Mouse (Mus musculus): ENCODE data around the gene Gm37240. TPM values are rescaled to one million over a fixed set of nuclear protein-coding genes. Genes with fewer than 3 reads are reported as not detected.

The Gm37240 gene
- polyA plus RNA-seq, 1 experiment from 2014 or later = 0.93 TPM

DNA sequence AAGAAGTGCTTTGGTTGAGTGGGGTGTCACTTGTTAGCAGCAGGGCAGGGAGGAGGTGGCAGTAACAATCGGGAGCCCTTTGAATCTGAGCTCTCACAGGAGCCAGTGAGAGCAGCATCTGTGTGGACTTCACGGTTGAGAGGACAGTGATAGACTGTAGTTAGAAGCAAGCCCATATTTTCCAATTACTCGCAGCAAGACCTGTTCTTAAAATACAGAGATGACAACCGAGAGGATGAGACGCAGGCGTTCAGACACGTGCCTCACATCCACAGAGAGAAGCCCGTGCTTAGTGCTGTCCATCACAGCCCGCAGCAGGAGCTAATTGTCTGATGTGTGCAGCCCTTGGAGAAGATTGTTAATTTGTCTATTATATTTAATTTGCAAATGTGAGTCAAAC, 465.9 kb downstream of the Gm37240 start:
- no peaks in the 10 kb centered on the region for H3K27me3 ChIP-seq (replicated peaks; ENCODE audit: control insufficient read depth, insufficient read depth, low read length)
- H3K9me3 ChIP-seq (ENCODE audit: control insufficient read depth, low read length) = no peaks in the 10 kb centered on the region
- no peak overlapping the region for H3K27ac ChIP-seq (ENCODE audit: low read depth, low read length)
- 78% methylated on average over 9 of the region's 9 CpGs for WGBS
- no peak overlapping the region for H3K9ac ChIP-seq (ENCODE audit: low read depth, low read length)
- H3K4me2 ChIP-seq (ENCODE audit: low read length) = no peak overlapping the region
- H3K4me3 ChIP-seq (ENCODE audit: low read length) = no peak overlapping the region
- no peaks in the 10 kb centered on the region for H3K36me3 ChIP-seq (ENCODE audit: control insufficient read depth, insufficient read depth, low read length)
- ATAC-seq = no peak; the same call in 1 of the 2 replicates
- no peaks in the 10 kb centered on the region for H3K4me1 ChIP-seq (ENCODE audit: control insufficient read depth, insufficient read depth, low read depth, low read length)

DNA sequence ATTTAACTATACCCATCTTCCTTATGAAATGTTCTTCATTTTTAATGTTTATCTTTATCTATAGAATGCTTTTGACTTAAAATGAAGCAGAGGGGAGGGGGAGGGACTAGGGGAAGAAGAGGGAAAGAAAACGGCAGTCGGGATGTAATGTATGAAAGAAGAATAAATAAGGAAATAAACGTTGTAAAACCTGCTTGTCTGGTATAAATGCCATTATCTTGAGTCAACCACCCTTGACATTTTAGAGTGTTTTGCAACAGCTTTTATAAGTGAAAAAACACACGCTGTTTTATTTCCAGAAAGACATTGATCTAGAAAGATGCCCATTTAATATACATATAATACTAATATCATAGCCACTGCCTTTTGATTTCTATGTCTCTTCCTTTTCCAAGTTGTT, 469.7 kb downstream of the Gm37240 start:
- H3K4me1 ChIP-seq (ENCODE audit: control insufficient read depth, insufficient read depth, low read depth, low read length) = no peaks in the 10 kb centered on the region
- no peaks in the 10 kb centered on the region for H3K9me3 ChIP-seq (ENCODE audit: control insufficient read depth, low read length)
- H3K4me2 ChIP-seq (ENCODE audit: low read length) = no peak overlapping the region
- H3K27ac ChIP-seq (ENCODE audit: low read depth, low read length) = no peak overlapping the region
- no peak overlapping the region for H3K4me3 ChIP-seq (ENCODE audit: low read length)
- H3K36me3 ChIP-seq (ENCODE audit: control insufficient read depth, insufficient read depth, low read length) = no peaks in the 10 kb centered on the region
- 86% methylated on average over 4 of the region's 4 CpGs for WGBS
- H3K27me3 ChIP-seq (replicated peaks; ENCODE audit: control insufficient read depth, insufficient read depth, low read length) = no peaks in the 10 kb centered on the region
- ATAC-seq = no peak
- H3K9ac ChIP-seq (ENCODE audit: low read depth, low read length) = no peak overlapping the region

GRCm38 (mm10) chr3:85398841-85399240, 488.5 kb downstream of the Gm37240 start:
- no peaks in the 10 kb centered on the region for H3K27me3 ChIP-seq (replicated peaks; ENCODE audit: control insufficient read depth, insufficient read depth, low read length)
- H3K36me3 ChIP-seq (ENCODE audit: control insufficient read depth, insufficient read depth, low read length) = no peaks in the 10 kb centered on the region
- no peak overlapping the region for H3K9ac ChIP-seq (ENCODE audit: low read depth, low read length)
- no peaks in the 10 kb centered on the region for H3K4me1 ChIP-seq (ENCODE audit: control insufficient read depth, insufficient read depth, low read depth, low read length)
- no peak overlapping the region for H3K27ac ChIP-seq (ENCODE audit: low read depth, low read length)
- H3K9me3 ChIP-seq (ENCODE audit: control insufficient read depth, low read length) = no peaks in the 10 kb centered on the region; the same call in 1 of the 2 replicates
- H3K4me3 ChIP-seq (ENCODE audit: low read length) = no peak overlapping the region
- no peak for ATAC-seq
- no peak overlapping the region for H3K4me2 ChIP-seq (ENCODE audit: low read length)

GRCm38 (mm10) chr3:85398483-85398835, 488.9 kb downstream of the Gm37240 start:
- Histone ChIP-seq H3K36me3 (ENCODE audit: control insufficient read depth, insufficient read depth, low read length) (no peaks in the 10 kb centered on the region), H3K4me3 (ENCODE audit: low read length) (no peak overlapping the region), H3K9me3 (ENCODE audit: control insufficient read depth, low read length) (no peaks in the 10 kb centered on the region; the same call in 1 of the 2 replicates), H3K27me3 (replicated peaks; ENCODE audit: control insufficient read depth, insufficient read depth, low read length) (no peaks in the 10 kb centered on the region), H3K4me2 (ENCODE audit: low read length) (no peak overlapping the region), H3K9ac (ENCODE audit: low read depth, low read length) (no peak overlapping the region), H3K27ac (ENCODE audit: low read depth, low read length) (no peak overlapping the region), H3K4me1 (ENCODE audit: control insufficient read depth, insufficient read depth, low read depth, low read length) (no peaks in the 10 kb centered on the region)
- 93% methylated on average over 1 of the region's 1 CpGs for WGBS
- ATAC-seq = no peak

DNA sequence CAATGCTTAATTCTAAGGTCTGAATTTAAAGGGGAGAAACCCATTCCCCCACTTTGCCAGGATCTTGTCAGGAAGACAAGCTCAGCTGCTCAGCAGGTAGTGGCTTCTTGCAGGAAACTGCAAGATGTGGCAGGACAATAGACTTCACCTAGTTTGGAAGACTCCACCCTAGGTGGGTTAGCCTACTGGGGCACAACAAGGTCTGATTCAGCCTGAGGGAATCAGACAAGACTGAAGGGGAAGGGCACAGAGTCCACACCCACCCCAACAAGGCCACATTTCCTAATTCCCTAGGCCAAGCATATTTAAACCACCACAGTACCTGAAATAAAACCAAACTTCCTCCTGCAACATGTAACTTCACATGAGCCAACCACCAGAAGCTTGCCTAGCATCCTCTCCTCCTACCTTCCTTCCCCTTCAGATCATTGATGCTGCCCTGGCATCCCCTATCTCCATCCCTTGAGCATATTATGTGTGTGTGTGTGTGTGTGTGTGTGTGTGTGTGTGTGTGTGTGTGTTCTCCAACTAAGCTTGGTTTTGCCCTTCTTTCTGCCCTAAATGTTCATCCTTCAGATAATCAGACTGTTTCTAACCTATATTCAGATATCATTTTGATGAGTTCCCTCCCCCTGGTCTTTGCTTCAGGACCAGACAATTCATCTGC, 489.4 kb downstream of the Gm37240 start:
- Histone ChIP-seq H3K4me3 (ENCODE audit: low read length) (no peak overlapping the region), H3K36me3 (ENCODE audit: control insufficient read depth, insufficient read depth, low read length) (no peaks in the 10 kb centered on the region), H3K9me3 (ENCODE audit: control insufficient read depth, low read length) (no peaks in the 10 kb centered on the region; the same call in 1 of the 2 replicates), H3K4me2 (ENCODE audit: low read length) (no peak overlapping the region), H3K4me1 (ENCODE audit: control insufficient read depth, insufficient read depth, low read depth, low read length) (no peaks in the 10 kb centered on the region), H3K27me3 (replicated peaks; ENCODE audit: control insufficient read depth, insufficient read depth, low read length) (no peaks in the 10 kb centered on the region), H3K27ac (ENCODE audit: low read depth, low read length) (no peak overlapping the region), H3K9ac (ENCODE audit: low read depth, low read length) (no peak overlapping the region)
- ATAC-seq = no peak

DNA sequence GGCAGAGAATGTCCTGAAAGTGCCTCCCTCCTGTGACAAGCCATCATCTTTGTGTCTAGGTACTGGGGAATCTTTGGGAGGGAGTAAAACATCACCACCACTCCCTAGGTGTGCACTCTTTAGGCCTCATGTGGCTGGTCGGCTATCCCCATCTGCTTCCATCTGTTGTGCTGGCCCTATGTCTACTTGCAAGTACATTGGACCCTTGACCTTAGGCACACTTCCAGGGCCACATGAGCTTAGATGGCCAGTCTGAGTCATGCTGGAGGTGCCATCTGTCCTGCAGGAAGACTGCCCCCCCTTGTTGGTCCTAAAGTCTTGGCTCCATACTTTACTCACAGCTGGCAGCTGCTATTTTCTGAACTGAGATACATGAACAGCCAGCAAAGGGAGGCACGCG, 493.9 kb downstream of the Gm37240 start:
- H3K4me2 ChIP-seq (ENCODE audit: low read length) = no peak overlapping the region
- no peak overlapping the region for H3K9ac ChIP-seq (ENCODE audit: low read depth, low read length)
- H3K4me1 ChIP-seq (ENCODE audit: control insufficient read depth, insufficient read depth, low read depth, low read length) = no peaks in the 10 kb centered on the region
- ATAC-seq = no peak
- H3K36me3 ChIP-seq (ENCODE audit: control insufficient read depth, insufficient read depth, low read length) = no peaks in the 10 kb centered on the region
- H3K27ac ChIP-seq (ENCODE audit: low read depth, low read length) = no peak overlapping the region
- no peaks in the 10 kb centered on the region; the same call in 1 of the 2 replicates for H3K9me3 ChIP-seq (ENCODE audit: control insufficient read depth, low read length)
- no peak overlapping the region for H3K4me3 ChIP-seq (ENCODE audit: low read length)
- WGBS = 87% methylated on average over 3 of the region's 3 CpGs
- H3K27me3 ChIP-seq (replicated peaks; ENCODE audit: control insufficient read depth, insufficient read depth, low read length) = no peaks in the 10 kb centered on the region

DNA sequence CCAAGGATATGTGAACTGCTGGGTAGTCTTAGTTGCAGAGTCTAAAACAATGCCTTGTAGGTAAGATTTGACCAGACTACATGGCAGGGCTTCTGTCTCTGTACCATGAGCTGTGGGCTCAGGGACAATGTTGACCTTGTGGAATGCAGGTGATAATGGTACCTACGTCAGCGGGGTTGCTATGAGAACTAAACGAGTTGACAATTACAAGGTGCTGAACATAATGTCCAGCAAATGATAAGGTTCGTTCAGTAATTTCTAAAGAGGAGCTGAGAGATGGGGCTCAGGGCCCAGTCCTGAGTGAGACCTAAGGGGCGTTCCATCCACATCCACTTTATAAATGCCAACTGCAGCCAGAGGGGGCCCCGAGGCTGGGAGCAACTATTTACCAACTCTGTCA, 495.6 kb downstream of the Gm37240 start:
- H3K4me1 ChIP-seq (ENCODE audit: control insufficient read depth, insufficient read depth, low read depth, low read length) = no peaks in the 10 kb centered on the region
- no peak overlapping the region for H3K9ac ChIP-seq (ENCODE audit: low read depth, low read length)
- H3K4me3 ChIP-seq (ENCODE audit: low read length) = no peak overlapping the region
- 96% methylated on average over 6 of the region's 6 CpGs for WGBS
- no peaks in the 10 kb centered on the region; the same call in 1 of the 2 replicates for H3K9me3 ChIP-seq (ENCODE audit: control insufficient read depth, low read length)
- H3K36me3 ChIP-seq (ENCODE audit: control insufficient read depth, insufficient read depth, low read length) = no peaks in the 10 kb centered on the region
- H3K27me3 ChIP-seq (replicated peaks; ENCODE audit: control insufficient read depth, insufficient read depth, low read length) = no peaks in the 10 kb centered on the region
- no peak overlapping the region for H3K4me2 ChIP-seq (ENCODE audit: low read length)
- ATAC-seq = no peak
- no peak overlapping the region for H3K27ac ChIP-seq (ENCODE audit: low read depth, low read length)

GRCm38 (mm10) chr3:85391111-85391510, 496.2 kb downstream of the Gm37240 start:
- no peak overlapping the region for H3K27ac ChIP-seq (ENCODE audit: low read depth, low read length)
- no peaks in the 10 kb centered on the region for H3K36me3 ChIP-seq (ENCODE audit: control insufficient read depth, insufficient read depth, low read length)
- H3K4me1 ChIP-seq (ENCODE audit: control insufficient read depth, insufficient read depth, low read depth, low read length) = no peaks in the 10 kb centered on the region
- 74% methylated on average over 2 of the region's 2 CpGs for WGBS
- no peaks in the 10 kb centered on the region; the same call in 1 of the 2 replicates for H3K9me3 ChIP-seq (ENCODE audit: control insufficient read depth, low read length)
- H3K9ac ChIP-seq (ENCODE audit: low read depth, low read length) = no peak overlapping the region
- H3K4me2 ChIP-seq (ENCODE audit: low read length) = no peak overlapping the region
- no peaks in the 10 kb centered on the region for H3K27me3 ChIP-seq (replicated peaks; ENCODE audit: control insufficient read depth, insufficient read depth, low read length)
- H3K4me3 ChIP-seq (ENCODE audit: low read length) = no peak overlapping the region
- ATAC-seq = no peak

- no peak overlapping the region for H3K4me3 ChIP-seq (ENCODE audit: low read length)
- no peaks in the 10 kb centered on the region for H3K36me3 ChIP-seq (ENCODE audit: control insufficient read depth, insufficient read depth, low read length)
- H3K9ac ChIP-seq (ENCODE audit: low read depth, low read length) = no peak overlapping the region
- no peaks in the 10 kb centered on the region for H3K27me3 ChIP-seq (replicated peaks; ENCODE audit: control insufficient read depth, insufficient read depth, low read length)
- ATAC-seq = no peak
- no peaks in the 10 kb centered on the region for H3K4me1 ChIP-seq (ENCODE audit: control insufficient read depth, insufficient read depth, low read depth, low read length)
- H3K27ac ChIP-seq (ENCODE audit: low read depth, low read length) = no peak overlapping the region
- H3K4me2 ChIP-seq (ENCODE audit: low read length) = no peak overlapping the region
- no peaks in the 10 kb centered on the region for H3K9me3 ChIP-seq (ENCODE audit: control insufficient read depth, low read length)
Measured at GRCm38 (mm10) chr3:85385371-85385770, 501.9 kb downstream of the Gm37240 start.

DNA sequence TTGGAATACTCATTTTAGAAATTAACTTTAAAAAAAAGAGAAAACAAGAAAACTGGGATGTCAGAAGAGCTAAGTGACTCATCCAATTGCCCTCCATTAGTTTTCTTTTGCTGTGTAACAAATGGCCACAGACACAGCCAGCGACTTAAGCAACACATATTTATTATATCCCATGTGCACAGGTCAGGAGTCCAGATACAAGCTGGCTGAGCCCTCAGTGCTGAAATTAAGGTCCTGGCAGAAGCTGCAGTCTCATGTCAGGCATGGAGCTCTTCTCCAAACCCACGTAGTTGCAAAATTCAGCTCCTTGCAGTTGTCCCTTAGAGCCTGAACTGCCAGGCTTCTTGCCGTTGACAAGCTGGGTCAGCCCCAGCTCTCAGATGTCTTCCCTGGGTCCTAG, 504.0 kb downstream of the Gm37240 start:
- ATAC-seq = no peak
- no peak overlapping the region for H3K27ac ChIP-seq (ENCODE audit: low read depth, low read length)
- H3K36me3 ChIP-seq (ENCODE audit: control insufficient read depth, insufficient read depth, low read length) = no peaks in the 10 kb centered on the region
- no peak overlapping the region for H3K9ac ChIP-seq (ENCODE audit: low read depth, low read length)
- H3K9me3 ChIP-seq (ENCODE audit: control insufficient read depth, low read length) = no peaks in the 10 kb centered on the region
- H3K4me1 ChIP-seq (ENCODE audit: control insufficient read depth, insufficient read depth, low read depth, low read length) = no peaks in the 10 kb centered on the region; the same call in 1 of the 2 replicates
- H3K4me3 ChIP-seq (ENCODE audit: low read length) = no peak overlapping the region
- WGBS = 89% methylated on average over 3 of the region's 3 CpGs
- no peaks in the 10 kb centered on the region for H3K27me3 ChIP-seq (replicated peaks; ENCODE audit: control insufficient read depth, insufficient read depth, low read length)
- no peak overlapping the region for H3K4me2 ChIP-seq (ENCODE audit: low read length)

All from hindbrain, embryonic 16.5 days (tissue).